ENCODE assay signal across 9 mouse cellular contexts in genomic region chr10:120306010-120306409, GRCm38 (mm10).
DNase-seq lines count a peak whose midpoint lies in the region; ATAC-seq lines count a peak whose summit lies in the region.
"Had no signal": no experiment of that assay in that cellular context is flagged by ENCODE, and none has a peak within 500 bp of the region (broad histone marks: within the 10 kb centered on the region; RNA-seq: fewer than 3 reads in every experiment).

No protein-coding gene starts in this region.

- no peaks in the 10 kb centered on the region for H3K36me3 ChIP-seq in hindbrain, embryonic 10.5 days
- H3K36me3 ChIP-seq in hindbrain, embryonic 12.5 days: no peaks in the 10 kb centered on the region
- H3K36me3 ChIP-seq: hindbrain, embryonic 15.5 days had no signal

- DNase-seq in hindbrain, embryonic 10.5 days (ENCODE audit: low spot score): peak; percentile 27
- peak; percentile 35 for DNase-seq in 3T3-L1 (ENCODE audit: low read depth, low spot score)
- peak; percentile 36 for DNase-seq in MEL-GATA-1-ER (ENCODE audit: extremely low read depth, low read depth)
- DNase-seq in kidney, postnatal 10 days: peak; percentile 85
- no peak for DNase-seq in T-cell, adult 2 months (ENCODE audit: low spot score)

- H3K27ac ChIP-seq in hindbrain, embryonic 10.5 days: no peak overlapping the region
- H3K27ac ChIP-seq in hindbrain, embryonic 12.5 days: no peak overlapping the region
- H3K27ac ChIP-seq: hindbrain, embryonic 15.5 days had no signal

- no peak for ATAC-seq in hindbrain, embryonic 12.5 days (ENCODE audit: low FRiP score)
- peak; percentile 69 for ATAC-seq in common myeloid progenitor, adult 5-6 weeks (replicated peaks; ENCODE audit: low read depth, poor library complexity, severe bottlenecking)
- peak; percentile 79 for ATAC-seq in megakaryocyte progenitor cell, adult 5-6 weeks (replicated peaks; ENCODE audit: poor library complexity)

- H3K4me2 ChIP-seq in hindbrain, embryonic 12.5 days (replicated peaks): no peak overlapping the region
- H3K4me2 ChIP-seq: hindbrain, embryonic 15.5 days had no signal

- H3K27me3 ChIP-seq in hindbrain, embryonic 10.5 days (ENCODE audit: insufficient read depth, poor library complexity, severe bottlenecking): no peaks in the 10 kb centered on the region
- no peaks in the 10 kb centered on the region for H3K27me3 ChIP-seq in hindbrain, embryonic 12.5 days
- H3K27me3 ChIP-seq: hindbrain, embryonic 15.5 days had no signal

- H3K4me3 ChIP-seq in hindbrain, embryonic 10.5 days: no peak overlapping the region
- no peak overlapping the region for H3K4me3 ChIP-seq in hindbrain, embryonic 12.5 days
- H3K4me3 ChIP-seq: hindbrain, embryonic 15.5 days had no signal

- 44% methylated on average over 5 of the region's 5 CpGs for WGBS in hindbrain, embryonic 10.5 days
- WGBS in hindbrain, embryonic 12.5 days: 37% methylated on average over 5 of the region's 5 CpGs

- H3K9ac ChIP-seq in hindbrain, embryonic 12.5 days: no peak overlapping the region
- H3K9ac ChIP-seq: hindbrain, embryonic 15.5 days had no signal

- no peaks in the 10 kb centered on the region for H3K9me3 ChIP-seq in hindbrain, embryonic 10.5 days
- no peaks in the 10 kb centered on the region for H3K9me3 ChIP-seq in hindbrain, embryonic 12.5 days (replicated peaks)
- H3K9me3 ChIP-seq: hindbrain, embryonic 15.5 days had no signal

- peaks cover 13% of the 10 kb centered on the region; the same call in 1 of the 2 replicates for H3K4me1 ChIP-seq in hindbrain, embryonic 10.5 days (replicated peaks)
- H3K4me1 ChIP-seq in hindbrain, embryonic 12.5 days: peaks cover 4% of the 10 kb centered on the region
